Mouse (Mus musculus) myocyte (in vitro differentiated cells): ENCODE measurements around the gene Pard3b.

Experiments
- E2F4 ChIP-seq: IDR thresholded peaks from one replicate; pipeline ENCODE4 v1.6.1; 2011; ENCODE audit warnings: mild to moderate bottlenecking, control low read depth, moderate library complexity; ENCODE audit not compliant: insufficient read depth
- MYOD1 ChIP-seq, 3 experiments: IDR thresholded peaks; one replicate each; pipeline ENCODE4 v1.6.1; 2011; ENCODE audit warnings: control low read depth in 2 of 3, low read depth in 2 of 3, mild to moderate bottlenecking in 2 of 3, moderate library complexity in 1 of 3; ENCODE audit not compliant: insufficient read length in 2 of 3, control insufficient read depth in 1 of 3
- MYOG ChIP-seq, 3 experiments: IDR thresholded peaks; one replicate each; pipeline ENCODE4 v1.6.1; 2011; ENCODE audit warnings: control low read depth in 2 of 3, low read depth in 2 of 3, mild to moderate bottlenecking in 2 of 3; ENCODE audit not compliant: insufficient read length in 2 of 3, control insufficient read depth in 1 of 3, insufficient read depth in 1 of 3
- POLR2A ChIP-seq: IDR thresholded peaks from one replicate; pipeline ENCODE4 v1.6.1; 2011; ENCODE audit warnings: low read depth, mild to moderate bottlenecking, control low read depth, moderate library complexity; ENCODE audit not compliant: insufficient read length
- POLR2AphosphoS2 ChIP-seq: IDR thresholded peaks from one replicate; pipeline ENCODE4 v1.6.1; 2011; ENCODE audit warnings: low read depth, control low read depth; ENCODE audit not compliant: insufficient read length
- REST ChIP-seq: IDR thresholded peaks from one replicate; pipeline ENCODE4 v1.6.1; 2011; ENCODE audit warnings: mild to moderate bottlenecking, control low read depth, moderate library complexity; ENCODE audit not compliant: insufficient read depth, insufficient read length
- TCF12 ChIP-seq: IDR thresholded peaks from one replicate; pipeline ENCODE4 v1.6.1; 2011; ENCODE audit warnings: mild to moderate bottlenecking, control low read depth; ENCODE audit not compliant: poor library complexity, insufficient read depth, severe bottlenecking
- TCF3 ChIP-seq: IDR thresholded peaks from one replicate; pipeline ENCODE4 v1.6.1; 2011; ENCODE audit warnings: low read depth, control low read depth; ENCODE audit not compliant: insufficient read length
- USF1 ChIP-seq: IDR thresholded peaks from one replicate; pipeline ENCODE4 v1.6.1; 2011; ENCODE audit warnings: low read depth, mild to moderate bottlenecking, control low read depth, moderate library complexity

DNA sequence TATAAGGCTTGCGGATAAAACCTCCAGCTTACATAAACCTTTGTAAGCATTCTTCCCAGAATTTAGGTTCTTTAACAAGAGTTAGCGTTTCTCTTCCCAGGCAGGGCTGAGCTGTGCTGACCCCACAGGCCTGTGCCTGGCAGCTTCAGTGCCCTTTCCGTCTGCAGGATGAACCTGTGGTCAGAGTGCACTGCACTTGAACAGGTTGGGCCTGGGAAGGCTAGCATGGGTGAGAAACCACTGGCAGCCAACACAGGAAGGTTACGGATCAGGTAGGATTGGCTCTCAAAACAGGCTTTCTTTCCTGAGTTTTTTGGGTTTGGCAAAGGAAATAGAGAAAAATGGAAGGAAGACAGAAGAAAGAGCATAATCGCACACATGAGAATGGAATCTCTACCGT, 790.1 kb downstream of the Pard3b start:
- TF ChIP-seq TCF12, result no peak
- TF ChIP-seq REST, result no peak
- TF ChIP-seq POLR2A, result no peak
- no peak for TF ChIP-seq TCF3
- TF ChIP-seq MYOG (IDR thresholded peaks at IDR 0.05; ENCODE audit: control insufficient read depth in 1 of 3, insufficient read depth in 1 of 3, insufficient read length in 2 of 3, low read depth in 2 of 3), result no peak
- TF ChIP-seq USF1, result no peak
- no peak for TF ChIP-seq POLR2AphosphoS2
- no peak for TF ChIP-seq MYOD1 (IDR thresholded peaks at IDR 0.05; ENCODE audit: control insufficient read depth in 1 of 3, insufficient read length in 2 of 3, low read depth in 2 of 3)
- TF ChIP-seq E2F4, result no peak
